In the genomic region with DNA sequence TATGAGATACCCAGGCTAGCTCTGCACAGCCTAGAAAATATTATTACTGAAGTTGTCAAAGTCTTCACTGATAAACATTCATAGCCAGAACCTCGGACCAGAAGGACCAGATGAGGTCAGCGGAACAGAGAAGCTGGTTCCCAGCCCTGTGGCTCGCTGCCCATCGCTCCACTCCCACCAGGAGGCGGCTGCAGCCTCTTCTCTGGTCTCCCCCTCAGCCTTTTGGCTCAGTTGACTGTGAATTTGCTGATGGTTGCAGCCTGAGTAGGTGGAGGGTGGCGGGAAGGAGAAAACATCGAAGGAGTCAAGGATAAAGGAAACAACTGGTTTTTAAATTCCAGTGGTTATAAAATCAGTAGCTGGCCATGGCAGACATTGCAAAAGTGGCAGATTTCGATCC, we compare ENCODE assay signal across 8 mouse cellular contexts.
DNase-seq lines count a peak whose midpoint lies in the region; ATAC-seq and TF ChIP-seq lines count a peak whose summit lies in the region.

No protein-coding gene starts in this region.

- H3K4me1 ChIP-seq in intestine, postnatal 0 days (replicated peaks; ENCODE audit: control insufficient read depth, insufficient read depth, low read length): 0 out of 2 replicates have a peak, but pooled peaks cover 4% of the 10 kb centered on the region
- peaks cover 31% of the 10 kb centered on the region for H3K4me1 ChIP-seq in lung, embryonic 16.5 days (replicated peaks; ENCODE audit: control insufficient read depth, insufficient read depth, low read length)
- peaks cover 13% of the 10 kb centered on the region for H3K4me1 ChIP-seq in hindbrain, embryonic 13.5 days (replicated peaks)

- no peaks in the 10 kb centered on the region for H3K9me3 ChIP-seq in intestine, postnatal 0 days (ENCODE audit: control insufficient read depth)
- H3K9me3 ChIP-seq in lung, embryonic 16.5 days (ENCODE audit: control insufficient read depth, low read length): no peaks in the 10 kb centered on the region
- no peaks in the 10 kb centered on the region for H3K9me3 ChIP-seq in hindbrain, embryonic 13.5 days

- no peak overlapping the region for H3K4me3 ChIP-seq in gastrocnemius, adult 2 months
- H3K4me3 ChIP-seq in intestine, postnatal 0 days (ENCODE audit: low read depth, low read length): no peak overlapping the region
- H3K4me3 ChIP-seq in lung, embryonic 16.5 days (ENCODE audit: low read length): no peak overlapping the region
- H3K4me3 ChIP-seq in hindbrain, embryonic 13.5 days: no peak overlapping the region

- H3K9ac ChIP-seq in intestine, postnatal 0 days (ENCODE audit: low read depth, low read length): no peak overlapping the region
- no peak overlapping the region for H3K9ac ChIP-seq in lung, embryonic 16.5 days (ENCODE audit: low read length)
- no peak overlapping the region for H3K9ac ChIP-seq in hindbrain, embryonic 13.5 days

- peak; percentile 28; the same call in 1 of the 2 replicates for TF ChIP-seq CTCF in gastrocnemius, adult 2 months (IDR thresholded peaks at IDR 0.05)
- TF ChIP-seq CTCF in intestine, postnatal 0 days (IDR thresholded peaks at IDR 0.05; ENCODE audit: low read depth): peak; percentile 55

- peak overlapping the region; percentile 82 for H3K27ac ChIP-seq in gastrocnemius, adult 2 months
- H3K27ac ChIP-seq in intestine, postnatal 0 days (ENCODE audit: low read depth, low read length): no peak overlapping the region
- no peak overlapping the region for H3K27ac ChIP-seq in lung, embryonic 16.5 days (ENCODE audit: low read length)
- no peak overlapping the region for H3K27ac ChIP-seq in hindbrain, embryonic 13.5 days

- intact Hi-C loops in gastrocnemius, adult 2 months (cut with DNase I): no loop called here

- 65% methylated on average over 8 of the region's 8 CpGs for WGBS in intestine, postnatal 0 days
- WGBS in lung, embryonic 16.5 days: 49% methylated on average over 8 of the region's 8 CpGs
- WGBS in hindbrain, embryonic 13.5 days: 73% methylated on average over 8 of the region's 8 CpGs

- no peaks in the 10 kb centered on the region for H3K36me3 ChIP-seq in intestine, postnatal 0 days (ENCODE audit: control insufficient read depth, insufficient read depth)
- no peaks in the 10 kb centered on the region for H3K36me3 ChIP-seq in lung, embryonic 16.5 days (ENCODE audit: control insufficient read depth, insufficient read depth, low read length)
- H3K36me3 ChIP-seq in hindbrain, embryonic 13.5 days: no peaks in the 10 kb centered on the region

- peak; percentile 30 for DNase-seq in adrenal gland, postnatal 14 days
- DNase-seq in adrenal gland, adult 8-10 months: no peak
- peak; percentile 86 for DNase-seq in gastrocnemius, adult 2 months
- DNase-seq in thymus, postnatal 4 days: no peak
- no peak for DNase-seq in left cerebral cortex, adult 9 months (ENCODE audit: low spot score in 2 of 2)

- H3K4me2 ChIP-seq in intestine, postnatal 0 days (replicated peaks; ENCODE audit: low read depth): no peak overlapping the region
- no peak overlapping the region for H3K4me2 ChIP-seq in lung, embryonic 16.5 days (ENCODE audit: low read depth, low read length)
- no peak overlapping the region for H3K4me2 ChIP-seq in hindbrain, embryonic 13.5 days

- no peak for ATAC-seq in intestine, postnatal 0 days
- peak; percentile 41; the same call in 1 of the 2 replicates for ATAC-seq in lung, embryonic 16.5 days (ENCODE audit: low read depth)
- no peak for ATAC-seq in hindbrain, embryonic 13.5 days (ENCODE audit: low FRiP score)

- H3K27me3 ChIP-seq in intestine, postnatal 0 days (replicated peaks; ENCODE audit: control insufficient read depth, insufficient read depth, low read length): no peaks in the 10 kb centered on the region
- no peaks in the 10 kb centered on the region for H3K27me3 ChIP-seq in lung, embryonic 16.5 days (ENCODE audit: control insufficient read depth, insufficient read depth, low read depth, low read length)
- H3K27me3 ChIP-seq in hindbrain, embryonic 13.5 days: no peaks in the 10 kb centered on the region

Comparison
In these comparisons a context has a peak if more than half of its experiments do, and no peak if none do; other contexts are left out.
1. DNase-seq: peak in adrenal gland, postnatal 14 days (single experiment) and gastrocnemius, adult 2 months (single experiment); none in adrenal gland, adult 8-10 months (single experiment), thymus, postnatal 4 days (single experiment) and left cerebral cortex, adult 9 months (0 of 2).